Mouse (Mus musculus) G1E-ER4 (cell line): ENCODE results near the gene Atg9a. TPM values are rescaled to one million over a fixed set of nuclear protein-coding genes. Genes with fewer than 3 reads are reported as not detected.

Source experiments
- GATA1 ChIP-seq: IDR thresholded peaks from one replicate; pipeline ENCODE4 v1.8.0; 2012; ENCODE audit warnings: low read length, inconsistent platforms
- polyA plus RNA-seq: library from polyadenylated mRNA; stranded (reverse); fragments of >175 nt; gene quantifications from 2 replicates; pipeline ENCODE4 v1.2.3, GENCODE M21; 2012

The Atg9a gene
- polyA plus RNA-seq, 1 experiment = 52.5 TPM

GRCm38 (mm10) chr1:75190577-75190976 is 1.4 kb downstream of the Atg9a start:
- TF ChIP-seq GATA1 = no peak

- no peak for TF ChIP-seq GATA1
Measured at GRCm38 (mm10) chr1:75187914-75188483, 4.0 kb downstream of the Atg9a start.

GRCm38 (mm10) chr1:75187126-75187525 is 4.9 kb downstream of the Atg9a start:
- TF ChIP-seq GATA1 = no peak

- TF ChIP-seq GATA1 = no peak
Measured at GRCm38 (mm10) chr1:75185495-75185894, 6.5 kb downstream of the Atg9a start.

GRCm38 (mm10) chr1:75182160-75182559 is 9.8 kb downstream of the Atg9a start:
- no peak for TF ChIP-seq GATA1

GRCm38 (mm10) chr1:75181377-75181870 is 10.6 kb downstream of the Atg9a start:
- TF ChIP-seq GATA1 = no peak

GRCm38 (mm10) chr1:75180741-75181140 is 11.3 kb downstream of the Atg9a start:
- TF ChIP-seq GATA1 = no peak

- no peak for TF ChIP-seq GATA1
Measured at GRCm38 (mm10) chr1:75180105-75180590, 11.8 kb downstream of the Atg9a start, which contains the start of gene Abcb6. Gene Abcb6 (minus strand): TSS chr1:75180392.

GRCm38 (mm10) chr1:75179334-75180104 is 12.5 kb downstream of the Atg9a start:
- peak; percentile 33 for TF ChIP-seq GATA1

GRCm38 (mm10) chr1:75168472-75169464 is 23.2 kb downstream of the Atg9a start, which contains the start of gene Zfand2b:
Gene Zfand2b (plus strand): TSS chr1:75168646.
- no peak for TF ChIP-seq GATA1

- no peak for TF ChIP-seq GATA1
Measured at GRCm38 (mm10) chr1:75168093-75168471, 23.9 kb downstream of the Atg9a start.

- no peak for TF ChIP-seq GATA1
Measured at GRCm38 (mm10) chr1:75160256-75160617, 31.8 kb downstream of the Atg9a start.

- peak; percentile 82 for TF ChIP-seq GATA1
Measured at GRCm38 (mm10) chr1:75159540-75160255, 32.3 kb downstream of the Atg9a start.

GRCm38 (mm10) chr1:75158990-75159389 is 33.0 kb downstream of the Atg9a start:
- TF ChIP-seq GATA1 = no peak

- no peak for TF ChIP-seq GATA1
Measured at GRCm38 (mm10) chr1:75155837-75156236, 36.2 kb downstream of the Atg9a start.
